Mouse (Mus musculus): Measurements from ENCODE around the gene Cnih3. TPM values are rescaled to one million over a fixed set of nuclear protein-coding genes. Genes with fewer than 3 reads are reported as not detected.
A peak's percentile ranks its signal among the peaks of the same experiment; 100 is the strongest.

Cnih3 gene
- polyA plus RNA-seq, 1 experiment from 2014 or later = 14.1 TPM

- 90% methylated on average over 6 of the region's 6 CpGs for WGBS
- Histone ChIP-seq H3K4me3 (ENCODE audit: low read length) (no peak overlapping the region), H3K27me3 (replicated peaks; ENCODE audit: control insufficient read depth, insufficient read depth, low read length) (no peaks in the 10 kb centered on the region), H3K27ac (ENCODE audit: low read depth, low read length) (no peak overlapping the region), H3K36me3 (ENCODE audit: control insufficient read depth, insufficient read depth, low read length) (no peaks in the 10 kb centered on the region), H3K4me2 (ENCODE audit: low read length) (no peak overlapping the region), H3K9ac (ENCODE audit: low read depth, low read length) (no peak overlapping the region), H3K9me3 (ENCODE audit: control insufficient read depth, low read length) (no peaks in the 10 kb centered on the region), H3K4me1 (ENCODE audit: control insufficient read depth, insufficient read depth, low read depth, low read length) (no peaks in the 10 kb centered on the region)
- ATAC-seq = no peak
Observed at GRCm38 (mm10) chr1:181336857-181337256, 15.6 kb upstream of the Cnih3 start.

DNA sequence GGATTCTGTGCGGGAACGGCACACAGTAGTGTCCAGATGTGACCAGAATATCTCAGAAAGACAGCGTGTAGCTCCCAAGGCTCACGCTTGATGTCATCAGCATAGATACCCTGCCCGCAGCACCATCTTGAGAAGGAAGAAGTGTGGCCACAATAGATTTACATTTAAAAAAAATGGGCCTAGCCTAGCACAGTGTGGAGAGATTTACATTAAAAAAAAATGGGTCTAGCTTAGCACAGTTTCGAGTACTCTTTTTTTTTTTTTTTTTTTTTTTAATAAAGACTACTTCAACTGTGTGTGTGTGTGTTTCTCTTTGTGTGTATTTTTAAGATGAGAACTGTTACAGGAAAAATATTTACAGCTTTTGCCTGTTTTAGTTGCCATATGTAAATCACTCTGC, 13.3 kb upstream of the Cnih3 start:
- no peak overlapping the region for H3K4me2 ChIP-seq (ENCODE audit: low read length)
- ATAC-seq = no peak
- no peak overlapping the region for H3K9ac ChIP-seq (ENCODE audit: low read depth, low read length)
- no peaks in the 10 kb centered on the region for H3K4me1 ChIP-seq (ENCODE audit: control insufficient read depth, insufficient read depth, low read depth, low read length)
- no peak overlapping the region for H3K4me3 ChIP-seq (ENCODE audit: low read length)
- no peak overlapping the region for H3K27ac ChIP-seq (ENCODE audit: low read depth, low read length)
- no peaks in the 10 kb centered on the region for H3K9me3 ChIP-seq (ENCODE audit: control insufficient read depth, low read length)
- WGBS = 80% methylated on average over 6 of the region's 6 CpGs
- H3K36me3 ChIP-seq (ENCODE audit: control insufficient read depth, insufficient read depth, low read length) = no peaks in the 10 kb centered on the region
- no peaks in the 10 kb centered on the region for H3K27me3 ChIP-seq (replicated peaks; ENCODE audit: control insufficient read depth, insufficient read depth, low read length)

DNA sequence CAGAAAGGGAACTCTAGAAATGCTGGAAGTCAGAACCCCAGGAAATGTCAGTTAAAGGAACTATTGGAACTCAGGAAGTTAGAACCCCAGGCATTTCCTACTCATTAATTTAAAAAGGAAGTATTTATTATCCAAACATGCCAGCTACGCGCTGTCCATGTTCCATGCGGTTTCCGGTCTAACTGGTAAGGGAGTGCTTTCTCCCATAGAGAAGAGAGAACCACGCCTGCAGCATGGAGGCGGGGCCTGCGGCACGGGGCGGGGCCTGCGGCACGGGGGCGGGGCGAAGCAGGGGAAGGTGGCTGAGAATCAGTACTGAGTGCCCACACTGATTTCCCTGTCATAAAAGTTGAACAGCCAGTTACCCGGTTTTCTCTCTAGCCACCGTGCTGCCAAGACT, 6.9 kb upstream of the Cnih3 start:
- Histone ChIP-seq H3K4me3 (ENCODE audit: low read length) (no peak overlapping the region), H3K9ac (ENCODE audit: low read depth, low read length) (no peak overlapping the region), H3K27ac (ENCODE audit: low read depth, low read length) (no peak overlapping the region), H3K4me2 (ENCODE audit: low read length) (no peak overlapping the region), H3K4me1 (ENCODE audit: control insufficient read depth, insufficient read depth, low read depth, low read length) (no peaks in the 10 kb centered on the region), H3K9me3 (ENCODE audit: control insufficient read depth, low read length) (no peaks in the 10 kb centered on the region), H3K36me3 (ENCODE audit: control insufficient read depth, insufficient read depth, low read length) (no peaks in the 10 kb centered on the region), H3K27me3 (replicated peaks; ENCODE audit: control insufficient read depth, insufficient read depth, low read length) (no peaks in the 10 kb centered on the region)
- no peak for ATAC-seq
- 29% methylated on average over 15 of the region's 15 CpGs for WGBS

GRCm38 (mm10) chr1:181352043-181352366, 423 bp upstream of the Cnih3 start:
- ATAC-seq = no peak
- 11% methylated on average over 3 of the region's 3 CpGs for WGBS
- Histone ChIP-seq H3K9me3 (ENCODE audit: control insufficient read depth, low read length) (no peaks in the 10 kb centered on the region), H3K36me3 (ENCODE audit: control insufficient read depth, insufficient read depth, low read length) (no peaks in the 10 kb centered on the region), H3K4me3 (ENCODE audit: low read length) (peak overlapping the region; percentile 72), H3K9ac (ENCODE audit: low read depth, low read length) (peak overlapping the region; percentile 73), H3K4me1 (ENCODE audit: control insufficient read depth, insufficient read depth, low read depth, low read length) (peaks cover 8% of the 10 kb centered on the region), H3K27ac (ENCODE audit: low read depth, low read length) (no peak overlapping the region), H3K4me2 (ENCODE audit: low read length) (peak overlapping the region; percentile 100), H3K27me3 (replicated peaks; ENCODE audit: control insufficient read depth, insufficient read depth, low read length) (peaks cover 11% of the 10 kb centered on the region)

DNA sequence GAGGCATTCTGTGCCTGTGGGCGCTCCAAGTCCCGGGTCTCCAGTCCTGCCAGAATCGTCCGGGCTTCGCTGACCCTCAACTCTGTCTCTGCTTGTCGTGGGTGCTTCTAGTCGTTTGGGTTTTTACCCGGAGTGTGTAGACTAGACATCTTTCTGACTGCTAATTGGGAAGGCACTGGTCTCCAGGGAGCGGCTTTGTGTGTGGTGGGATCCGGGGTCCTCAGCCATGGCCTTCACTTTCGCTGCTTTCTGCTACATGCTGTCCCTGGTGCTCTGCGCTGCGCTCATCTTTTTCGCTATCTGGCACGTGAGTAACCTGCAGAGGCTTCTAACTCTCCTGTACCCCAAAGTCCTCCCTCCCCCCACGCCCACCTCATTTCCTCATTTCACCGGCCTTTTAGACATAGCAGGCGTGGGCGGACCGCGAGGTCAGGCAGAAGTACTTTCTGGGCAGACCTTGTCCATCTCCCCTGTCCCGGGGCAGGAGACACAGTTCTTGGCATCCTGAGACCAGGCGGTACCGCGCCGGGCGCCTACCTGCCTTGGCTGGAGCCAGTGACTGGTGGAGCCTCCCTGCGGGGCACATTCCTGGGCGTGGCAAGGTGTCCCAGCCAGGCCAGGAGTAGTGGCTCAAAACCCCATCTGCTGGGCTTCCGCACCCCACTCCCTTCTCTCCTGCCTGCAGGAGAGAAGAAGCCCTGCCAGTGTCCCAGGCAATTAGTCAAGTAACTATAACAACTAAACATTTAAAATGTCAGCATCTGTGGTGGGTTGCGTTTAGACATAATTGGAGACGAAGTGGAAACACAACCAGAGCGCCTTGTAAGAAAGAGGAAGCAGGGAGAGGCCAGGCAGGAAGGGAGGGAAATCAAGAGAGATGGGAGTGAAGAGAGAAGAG, 1.0 kb downstream of the Cnih3 start:
- peak overlapping the region; percentile 72 for H3K4me3 ChIP-seq (ENCODE audit: low read length)
- peaks cover 8% of the 10 kb centered on the region for H3K4me1 ChIP-seq (ENCODE audit: control insufficient read depth, insufficient read depth, low read depth, low read length)
- peaks cover 11% of the 10 kb centered on the region for H3K27me3 ChIP-seq (replicated peaks; ENCODE audit: control insufficient read depth, insufficient read depth, low read length)
- no peak overlapping the region for H3K27ac ChIP-seq (ENCODE audit: low read depth, low read length)
- peak overlapping the region; percentile 100 for H3K4me2 ChIP-seq (ENCODE audit: low read length)
- peak overlapping the region; percentile 73 for H3K9ac ChIP-seq (ENCODE audit: low read depth, low read length)
- no peak; the same call in 1 of the 2 replicates for ATAC-seq
- H3K9me3 ChIP-seq (ENCODE audit: control insufficient read depth, low read length) = no peaks in the 10 kb centered on the region
- H3K36me3 ChIP-seq (ENCODE audit: control insufficient read depth, insufficient read depth, low read length) = no peaks in the 10 kb centered on the region
- 2% methylated on average over 33 of the region's 33 CpGs for WGBS

DNA sequence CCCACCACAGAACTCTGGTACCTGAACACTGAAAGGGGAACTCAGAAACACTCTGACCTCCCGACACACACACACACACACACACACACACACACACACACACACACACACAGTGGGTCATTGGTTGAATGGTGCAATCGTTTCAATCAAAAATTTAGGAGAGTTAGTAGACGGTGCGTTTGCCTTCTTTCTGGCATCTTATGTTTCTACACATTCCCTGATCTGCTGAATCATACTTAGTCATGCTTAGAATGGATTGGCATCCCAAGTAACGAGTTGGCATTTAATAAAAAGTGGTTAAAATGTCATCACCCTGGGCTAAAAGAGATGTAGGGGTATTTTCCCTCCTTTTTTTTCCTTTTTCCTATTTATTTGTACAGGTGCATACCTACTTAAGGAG, 3.3 kb downstream of the Cnih3 start:
- Histone ChIP-seq H3K36me3 (ENCODE audit: control insufficient read depth, insufficient read depth, low read length) (no peaks in the 10 kb centered on the region), H3K4me1 (ENCODE audit: control insufficient read depth, insufficient read depth, low read depth, low read length) (peaks cover 8% of the 10 kb centered on the region), H3K27me3 (replicated peaks; ENCODE audit: control insufficient read depth, insufficient read depth, low read length) (peaks cover 11% of the 10 kb centered on the region), H3K9me3 (ENCODE audit: control insufficient read depth, low read length) (no peaks in the 10 kb centered on the region), H3K27ac (ENCODE audit: low read depth, low read length) (no peak overlapping the region), H3K9ac (ENCODE audit: low read depth, low read length) (no peak overlapping the region), H3K4me2 (ENCODE audit: low read length) (no peak overlapping the region), H3K4me3 (ENCODE audit: low read length) (no peak overlapping the region)
- WGBS = 84% methylated on average over 5 of the region's 5 CpGs
- no peak for ATAC-seq

GRCm38 (mm10) chr1:181357870-181358269, 5.4 kb downstream of the Cnih3 start:
- Histone ChIP-seq H3K4me3 (ENCODE audit: low read length) (no peak overlapping the region), H3K4me2 (ENCODE audit: low read length) (no peak overlapping the region), H3K27ac (ENCODE audit: low read depth, low read length) (no peak overlapping the region), H3K9ac (ENCODE audit: low read depth, low read length) (no peak overlapping the region), H3K9me3 (ENCODE audit: control insufficient read depth, low read length) (no peaks in the 10 kb centered on the region), H3K4me1 (ENCODE audit: control insufficient read depth, insufficient read depth, low read depth, low read length) (peaks cover 6% of the 10 kb centered on the region), H3K27me3 (replicated peaks; ENCODE audit: control insufficient read depth, insufficient read depth, low read length) (peaks cover 4% of the 10 kb centered on the region; the same call in 1 of the 2 replicates), H3K36me3 (ENCODE audit: control insufficient read depth, insufficient read depth, low read length) (no peaks in the 10 kb centered on the region)
- WGBS = 53% methylated on average over 2 of the region's 2 CpGs
- ATAC-seq = no peak

DNA sequence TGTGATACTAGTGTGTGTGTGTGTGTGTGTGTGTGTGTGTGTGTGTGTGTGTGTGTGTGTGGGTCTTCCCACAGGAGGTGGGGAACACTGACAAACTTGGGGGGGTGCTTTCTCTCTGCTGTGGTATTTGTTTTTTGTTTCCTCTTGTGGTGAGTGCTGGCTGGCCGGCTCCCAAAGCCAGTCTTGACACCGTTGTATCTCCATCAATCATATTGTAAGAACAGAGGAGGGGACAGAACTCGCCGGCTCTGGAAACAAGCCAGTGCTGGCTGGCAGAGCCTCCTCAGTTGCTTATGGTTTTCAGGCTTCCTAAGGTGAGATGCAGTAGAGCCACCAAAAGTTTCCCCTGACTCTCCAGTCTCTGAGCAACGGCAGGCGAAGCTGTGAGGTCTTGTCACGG, 6.1 kb downstream of the Cnih3 start:
- no peak overlapping the region for H3K4me3 ChIP-seq (ENCODE audit: low read length)
- H3K4me2 ChIP-seq (ENCODE audit: low read length) = no peak overlapping the region
- no peak for ATAC-seq
- no peaks in the 10 kb centered on the region for H3K36me3 ChIP-seq (ENCODE audit: control insufficient read depth, insufficient read depth, low read length)
- peaks cover 3% of the 10 kb centered on the region; the same call in 1 of the 2 replicates for H3K27me3 ChIP-seq (replicated peaks; ENCODE audit: control insufficient read depth, insufficient read depth, low read length)
- peaks cover 2% of the 10 kb centered on the region for H3K4me1 ChIP-seq (ENCODE audit: control insufficient read depth, insufficient read depth, low read depth, low read length)
- H3K9me3 ChIP-seq (ENCODE audit: control insufficient read depth, low read length) = no peaks in the 10 kb centered on the region; the same call in 1 of the 2 replicates
- WGBS = 50% methylated on average over 7 of the region's 7 CpGs
- H3K27ac ChIP-seq (ENCODE audit: low read depth, low read length) = no peak overlapping the region
- no peak overlapping the region for H3K9ac ChIP-seq (ENCODE audit: low read depth, low read length)

DNA sequence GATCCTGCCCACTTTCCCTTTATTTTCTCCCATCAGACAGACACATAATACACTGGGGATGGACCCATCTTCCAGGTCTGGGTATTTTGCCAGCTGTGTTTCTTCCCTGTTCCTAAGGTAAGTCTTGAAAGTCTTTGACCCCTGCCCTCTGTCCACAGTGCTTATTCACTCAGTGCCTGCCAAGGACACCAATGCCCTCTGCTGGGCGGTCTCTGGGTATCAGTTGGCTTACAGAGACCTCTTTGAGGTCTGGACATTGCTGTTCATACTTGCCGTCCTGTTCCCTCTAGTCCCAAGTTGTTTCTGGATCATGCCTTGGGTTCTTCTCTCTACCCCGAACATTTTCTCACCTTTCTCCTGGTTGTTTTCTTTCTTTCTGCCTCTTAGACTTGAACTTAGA, 8.3 kb downstream of the Cnih3 start:
- 75% methylated on average over 3 of the region's 3 CpGs for WGBS

More for the DNA sequence above, 8.3 kb downstream of the Cnih3 start:
- H3K4me2 ChIP-seq (ENCODE audit: low read length) = no peak overlapping the region
- H3K9me3 ChIP-seq (ENCODE audit: control insufficient read depth, low read length) = no peaks in the 10 kb centered on the region; the same call in 1 of the 2 replicates
- no peak overlapping the region for H3K9ac ChIP-seq (ENCODE audit: low read depth, low read length)
- H3K4me3 ChIP-seq (ENCODE audit: low read length) = no peak overlapping the region
- H3K4me1 ChIP-seq (ENCODE audit: control insufficient read depth, insufficient read depth, low read depth, low read length) = no peaks in the 10 kb centered on the region
- H3K27ac ChIP-seq (ENCODE audit: low read depth, low read length) = no peak overlapping the region
- no peak for ATAC-seq
- no peaks in the 10 kb centered on the region for H3K36me3 ChIP-seq (ENCODE audit: control insufficient read depth, insufficient read depth, low read length)
- H3K27me3 ChIP-seq (replicated peaks; ENCODE audit: control insufficient read depth, insufficient read depth, low read length) = no peaks in the 10 kb centered on the region

Measured in hindbrain, embryonic 16.5 days (tissue).